Mouse (Mus musculus) urinary bladder, postnatal 25 days (tissue): ENCODE data around the gene Micall1.

Source experiments
- DNase-seq: peaks from one replicate; pipeline ENCODE4 v3.0.0; 2022; ENCODE audit warnings: low spot score

Gene Micall1

GRCm38 (mm10) chr15:79185213-79185612, 76.5 kb downstream of the Micall1 start:
- no peak for DNase-seq
